Mouse (Mus musculus) lung, postnatal 4 days (tissue): ENCODE data around the gene Wasf1.

Experiments
- DNase-seq, 2 experiments: peaks; one replicate each; pipeline ENCODE4 v3.0.0; 2021

Gene Wasf1

GRCm38 (mm10) chr10:40882831-40883643 is at the start of gene Wasf1, which contains the start of gene Cdc40:
TSS of gene Wasf1 (plus strand) at chr10:40883475.
TSS of gene Cdc40 (minus strand) at chr10:40883311.
- peak; percentile 95 to 97 for DNase-seq

DNA sequence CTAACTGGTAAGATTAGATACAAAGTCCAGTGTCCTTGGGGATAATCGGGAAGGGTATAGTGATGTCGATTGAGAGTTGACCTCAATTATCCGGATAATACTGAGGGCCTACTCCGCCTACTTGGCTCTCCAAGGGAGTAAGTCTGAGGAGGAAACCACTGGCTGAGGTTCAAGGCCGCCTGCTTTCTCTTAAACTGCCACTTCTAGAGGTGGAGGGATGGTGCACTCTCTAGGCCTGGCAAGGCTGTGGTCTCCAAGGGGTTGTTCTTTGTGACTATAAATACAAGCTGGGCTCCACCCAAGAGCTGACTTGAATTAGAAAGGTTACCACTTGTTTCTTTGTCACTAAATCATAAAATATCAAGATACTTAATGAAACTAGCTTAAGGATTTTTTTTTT is 43.2 kb upstream of the Wasf1 start:
- DNase-seq, result no peak

- no peak for DNase-seq
Measured at GRCm38 (mm10) chr10:40843841-40844240, 39.4 kb upstream of the Wasf1 start.

GRCm38 (mm10) chr10:40844546-40844945 is 38.7 kb upstream of the Wasf1 start:
- no peak for DNase-seq

DNA sequence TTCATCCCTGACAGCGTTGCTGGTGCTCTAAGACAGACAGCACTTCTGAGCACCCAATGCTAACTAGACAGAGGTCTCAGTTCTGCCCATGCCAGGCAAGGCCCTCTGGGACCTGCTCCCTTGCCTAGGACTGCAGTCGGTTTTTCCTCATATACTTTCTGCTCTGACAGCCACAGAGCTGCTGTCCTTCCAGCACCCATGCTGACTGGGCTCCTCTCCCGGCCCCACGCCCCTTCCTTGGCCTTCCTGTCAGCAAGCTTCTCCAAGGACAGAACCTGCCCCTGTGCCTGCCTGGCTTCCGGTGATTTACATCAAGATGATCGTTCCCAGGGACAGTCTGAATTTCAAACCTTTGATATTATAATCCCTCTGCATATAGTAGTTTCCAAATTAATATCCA is 37.6 kb upstream of the Wasf1 start:
- DNase-seq, result no peak

GRCm38 (mm10) chr10:40847176-40847874 is 36.0 kb upstream of the Wasf1 start:
- DNase-seq, result no peak

DNA sequence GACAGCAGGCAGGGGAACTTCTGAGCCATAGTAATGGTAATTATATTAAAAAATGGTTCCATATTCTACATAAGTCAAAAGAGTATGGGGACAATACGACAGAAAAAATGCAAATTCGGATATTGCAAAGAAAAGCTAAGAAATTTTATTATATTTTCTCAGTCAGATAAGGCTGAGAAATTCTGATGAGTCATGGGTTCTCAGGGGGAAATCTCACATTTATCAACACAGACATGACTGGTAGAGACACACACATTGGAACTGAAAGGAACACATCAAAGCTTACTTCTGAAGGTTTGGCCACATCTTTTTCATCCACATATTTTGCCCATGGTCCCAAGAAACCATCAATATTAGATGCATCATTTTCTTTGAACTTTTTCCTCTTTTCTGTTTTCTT is 32.6 kb upstream of the Wasf1 start:
- no peak for DNase-seq

- DNase-seq, result no peak
Measured at GRCm38 (mm10) chr10:40851138-40851537, 32.1 kb upstream of the Wasf1 start.

DNA sequence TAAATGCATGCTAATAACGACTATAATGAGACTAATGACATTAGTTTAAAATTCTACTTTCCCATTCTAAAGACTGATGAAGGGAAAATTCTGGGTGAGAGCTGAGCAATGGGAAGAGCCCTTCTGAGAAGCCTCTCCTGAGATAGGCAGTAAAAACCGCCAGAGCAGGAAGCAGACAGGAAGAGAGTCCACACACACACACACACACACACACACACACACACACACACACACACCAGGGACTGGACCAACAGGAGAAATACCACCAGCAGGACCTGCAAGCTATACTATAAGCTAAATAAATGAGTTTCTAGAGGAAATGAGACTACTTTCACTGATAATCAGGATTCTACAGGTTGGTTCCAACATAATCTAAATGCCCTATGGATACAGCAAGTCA is 27.7 kb upstream of the Wasf1 start:
- no peak for DNase-seq

- DNase-seq, result no peak
Measured at GRCm38 (mm10) chr10:40856703-40857102, 26.6 kb upstream of the Wasf1 start.

GRCm38 (mm10) chr10:40857599-40857998 is 25.7 kb upstream of the Wasf1 start:
- DNase-seq, result no peak

GRCm38 (mm10) chr10:40868081-40868480 is 15.2 kb upstream of the Wasf1 start:
- no peak for DNase-seq

GRCm38 (mm10) chr10:40871301-40871700 is 12.0 kb upstream of the Wasf1 start:
- DNase-seq, result no peak

GRCm38 (mm10) chr10:40872052-40872451 is 11.2 kb upstream of the Wasf1 start:
- DNase-seq, result no peak

- DNase-seq, result no peak
Measured at GRCm38 (mm10) chr10:40878246-40878645, 5.0 kb upstream of the Wasf1 start.

DNA sequence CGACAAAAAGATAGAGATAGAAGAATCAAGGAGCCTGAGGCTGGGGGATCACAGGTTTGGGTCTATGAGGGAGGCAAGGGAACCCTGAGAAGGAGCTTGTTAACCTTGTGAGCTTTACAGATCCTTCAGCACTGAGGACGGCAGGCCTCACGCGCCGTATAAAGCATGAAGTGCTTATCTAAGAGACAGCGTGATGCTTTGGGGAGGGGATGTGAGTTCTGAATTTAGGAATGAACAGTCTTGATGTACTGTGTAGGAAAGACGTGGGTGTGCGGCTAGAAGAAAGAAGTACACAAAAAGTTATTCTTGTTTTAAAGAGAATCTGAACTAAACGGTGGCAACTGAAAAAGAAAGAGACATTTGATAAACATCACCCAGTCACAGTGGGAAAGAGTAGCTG is 3.3 kb upstream of the Wasf1 start:
- DNase-seq, result no peak

GRCm38 (mm10) chr10:40881236-40881635 is 2.0 kb upstream of the Wasf1 start:
- no peak for DNase-seq

GRCm38 (mm10) chr10:40882333-40882732 is 942 bp upstream of the Wasf1 start:
- DNase-seq, result no peak

- no peak for DNase-seq
Measured at GRCm38 (mm10) chr10:40883644-40884278, 486 bp downstream of the Wasf1 start.

GRCm38 (mm10) chr10:40884279-40884806 is 1.1 kb downstream of the Wasf1 start:
- DNase-seq, result peak; percentile 17 to 34

DNA sequence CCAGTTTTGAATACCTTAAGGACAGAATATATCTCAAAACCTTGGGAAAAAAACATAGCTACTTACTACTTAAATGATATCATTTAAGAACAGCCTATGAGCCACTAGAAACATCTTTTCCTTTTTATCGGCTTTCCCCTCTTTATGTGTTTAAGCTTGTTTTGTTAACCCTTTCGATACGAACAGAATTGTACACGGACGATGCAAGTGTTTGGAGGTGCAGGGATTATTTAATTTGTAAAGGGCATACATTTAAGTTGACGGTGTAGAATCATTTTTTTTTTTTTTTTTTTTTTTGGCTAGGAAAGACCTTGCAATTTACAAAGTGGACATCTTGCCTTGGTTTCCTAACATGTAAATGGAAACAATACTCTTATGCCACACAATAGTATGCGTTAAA is 2.2 kb downstream of the Wasf1 start:
- no peak for DNase-seq

GRCm38 (mm10) chr10:40887316-40887715 is 4.0 kb downstream of the Wasf1 start:
- no peak for DNase-seq

DNA sequence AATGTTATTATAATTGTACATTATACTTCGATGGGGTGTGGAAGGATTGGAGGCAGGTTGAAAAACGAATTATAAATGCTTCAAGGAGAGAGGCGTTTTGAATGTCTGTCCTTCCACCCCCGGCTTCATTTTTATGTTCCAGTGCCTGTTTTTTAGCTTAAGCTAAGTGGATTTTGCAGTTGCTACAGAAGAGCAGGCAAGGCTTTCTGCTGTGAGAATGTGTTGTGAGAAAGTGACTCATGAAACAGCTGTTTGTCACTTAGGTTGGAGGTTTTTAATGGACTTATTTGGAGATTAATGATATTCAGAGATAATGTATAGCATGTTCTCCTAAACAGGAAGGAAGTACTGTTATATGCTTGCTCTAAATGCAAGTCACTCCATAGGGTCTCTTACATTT is 5.9 kb downstream of the Wasf1 start:
- no peak for DNase-seq

DNA sequence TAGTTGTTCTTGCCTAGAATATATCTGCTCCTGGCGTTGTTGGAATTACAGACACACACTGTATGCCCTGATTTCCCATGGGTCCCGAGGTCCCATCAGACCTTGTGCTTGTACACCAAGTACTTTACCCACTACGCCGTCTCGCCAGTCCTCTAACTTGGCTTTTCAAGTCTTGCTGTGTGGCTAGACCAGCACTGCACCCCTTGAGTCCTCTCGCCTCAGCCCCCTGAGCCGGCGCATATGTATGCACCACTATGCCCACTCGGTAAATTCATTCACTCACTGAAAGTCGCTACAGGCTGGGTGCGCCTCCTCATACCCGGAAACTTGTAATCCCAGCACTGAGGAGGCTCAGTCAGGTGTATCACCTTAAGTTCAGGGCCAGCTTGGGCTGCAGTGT is 12.5 kb downstream of the Wasf1 start:
- no peak for DNase-seq
